Mouse (Mus musculus): ENCODE data around the gene Camkmt.

Gene Camkmt

GRCm38 (mm10) chr17:85379101-85379500, 288.7 kb downstream of the Camkmt start:
- in situ Hi-C loops (cut with MboI; ENCODE audit: low pct_unique_long_range_greater_than_20kb in 1 of 2, low sequenced_read_pairs in 2 of 2, unreplicated experiment in 1 of 2) = no loop called here

DNA sequence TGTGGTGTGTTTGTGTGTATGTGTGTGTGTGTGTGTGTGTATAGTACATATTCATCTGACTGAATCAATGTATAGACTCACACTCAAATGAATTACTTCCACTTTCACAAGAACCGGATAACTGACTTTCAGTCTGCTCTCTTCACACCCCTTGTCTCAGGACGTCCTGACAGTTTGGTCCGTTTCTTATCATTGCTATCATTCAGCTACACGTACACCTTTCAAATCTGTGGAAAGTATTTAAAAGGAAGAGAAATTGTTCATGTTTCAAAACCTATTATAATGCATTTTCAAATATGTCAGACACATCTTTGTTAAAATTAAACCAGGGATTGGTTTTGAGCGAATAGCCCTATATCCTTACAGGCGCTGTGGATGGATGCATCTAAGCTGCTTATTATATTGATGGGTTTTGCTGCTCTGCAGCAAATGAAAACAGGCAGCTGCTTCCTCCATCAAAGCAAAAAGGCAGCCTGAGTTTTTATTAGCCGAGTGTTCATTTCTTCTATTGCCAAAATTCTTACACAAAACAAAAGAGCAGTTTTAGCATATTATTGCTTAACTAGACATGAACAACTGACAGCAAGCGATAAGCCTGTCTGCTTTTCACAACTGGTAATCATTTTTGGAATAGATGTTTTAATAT, 291.3 kb downstream of the Camkmt start:
- in situ Hi-C loops (cut with MboI; ENCODE audit: low pct_unique_long_range_greater_than_20kb in 1 of 2, low sequenced_read_pairs in 2 of 2, unreplicated experiment in 1 of 2) = no loop called here

DNA sequence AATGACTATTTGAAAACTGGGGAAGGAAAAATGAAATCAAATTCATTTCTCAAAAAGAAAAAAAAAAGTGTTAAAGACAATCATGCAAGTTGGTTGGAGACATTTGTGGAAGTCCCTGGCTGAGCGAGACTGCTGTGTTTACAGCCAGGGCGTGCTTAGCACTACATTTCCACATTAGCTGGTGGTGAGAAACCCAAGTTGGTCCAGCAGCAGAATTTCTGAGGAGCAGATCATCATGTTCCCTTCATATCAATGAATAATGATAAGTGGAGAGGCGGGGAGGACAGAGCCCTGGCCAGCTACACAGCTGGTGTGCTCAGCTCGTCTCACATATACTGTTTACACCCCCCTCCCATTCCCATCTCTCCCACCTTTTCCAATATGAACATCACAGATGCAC, 292.0 kb downstream of the Camkmt start:
- in situ Hi-C loops (cut with MboI; ENCODE audit: low pct_unique_long_range_greater_than_20kb in 1 of 2, low sequenced_read_pairs in 2 of 2, unreplicated experiment in 1 of 2) = no loop called here

GRCm38 (mm10) chr17:85382906-85383305, 292.6 kb downstream of the Camkmt start:
- in situ Hi-C loops (cut with MboI; ENCODE audit: low pct_unique_long_range_greater_than_20kb in 1 of 2, low sequenced_read_pairs in 2 of 2, unreplicated experiment in 1 of 2) = no loop called here

- in situ Hi-C loops (cut with MboI; ENCODE audit: low pct_unique_long_range_greater_than_20kb in 1 of 2, low sequenced_read_pairs in 2 of 2, unreplicated experiment in 1 of 2) = no loop called here
Observed at GRCm38 (mm10) chr17:85393091-85393890, 302.9 kb downstream of the Camkmt start.

- in situ Hi-C loops (cut with MboI; ENCODE audit: low pct_unique_long_range_greater_than_20kb in 1 of 2, low sequenced_read_pairs in 2 of 2, unreplicated experiment in 1 of 2) = no loop called here
Observed at GRCm38 (mm10) chr17:85393891-85394321, 303.6 kb downstream of the Camkmt start.

- in situ Hi-C loops (cut with MboI; ENCODE audit: low pct_unique_long_range_greater_than_20kb in 1 of 2, low sequenced_read_pairs in 2 of 2, unreplicated experiment in 1 of 2) = no loop called here
Observed at GRCm38 (mm10) chr17:85395502-85395901, 305.1 kb downstream of the Camkmt start.

DNA sequence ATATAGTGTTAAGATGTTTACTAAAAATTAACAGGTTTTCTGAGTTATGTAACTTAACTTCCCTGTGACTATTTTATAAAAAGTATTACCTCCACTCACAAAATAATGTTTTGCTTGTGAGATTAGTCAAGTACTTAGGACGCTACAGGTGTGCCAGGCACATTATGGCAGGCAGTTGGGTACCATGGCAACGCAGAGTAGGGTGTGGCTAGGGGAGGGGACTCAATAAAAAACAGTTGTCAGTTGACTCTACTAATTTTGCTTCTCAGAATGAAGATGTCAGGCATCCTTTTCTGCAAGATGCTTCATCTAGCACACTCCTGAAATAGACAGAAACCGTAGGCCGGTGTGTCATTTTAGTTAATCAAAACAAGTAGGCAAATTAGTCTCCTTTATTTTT, 310.4 kb downstream of the Camkmt start:
- in situ Hi-C loops (cut with MboI; ENCODE audit: low pct_unique_long_range_greater_than_20kb in 1 of 2, low sequenced_read_pairs in 2 of 2, unreplicated experiment in 1 of 2) = no loop called here

GRCm38 (mm10) chr17:85405161-85405560, 314.8 kb downstream of the Camkmt start:
- in situ Hi-C loops (cut with MboI; ENCODE audit: low pct_unique_long_range_greater_than_20kb in 1 of 2, low sequenced_read_pairs in 2 of 2, unreplicated experiment in 1 of 2) = no loop called here

GRCm38 (mm10) chr17:85406195-85406594, 315.8 kb downstream of the Camkmt start:
- in situ Hi-C loops (cut with MboI; ENCODE audit: low pct_unique_long_range_greater_than_20kb in 1 of 2, low sequenced_read_pairs in 2 of 2, unreplicated experiment in 1 of 2) = no loop called here

DNA sequence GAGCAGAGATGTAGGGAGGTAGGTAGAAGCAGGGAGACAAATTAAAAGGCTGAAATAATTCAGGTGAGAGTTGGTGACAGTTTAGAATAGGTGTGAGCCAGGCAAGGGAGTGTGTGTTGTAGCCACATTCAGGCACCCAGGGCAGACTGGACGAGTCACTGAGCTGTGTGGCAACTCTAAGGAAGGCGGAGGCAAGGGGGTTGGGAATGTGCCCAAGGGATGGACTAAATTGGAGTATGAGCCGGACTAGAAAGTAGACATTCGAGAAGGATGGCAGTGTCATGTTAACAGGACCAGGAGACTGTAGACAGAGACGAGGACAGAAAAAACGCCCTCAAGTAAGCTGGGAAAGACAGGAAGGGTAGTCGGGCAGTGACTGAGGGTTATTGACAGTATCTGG, 338.5 kb downstream of the Camkmt start:
- in situ Hi-C loops (cut with MboI; ENCODE audit: low pct_unique_long_range_greater_than_20kb in 1 of 2, low sequenced_read_pairs in 2 of 2, unreplicated experiment in 1 of 2) = no loop called here

- in situ Hi-C loops (cut with MboI; ENCODE audit: low pct_unique_long_range_greater_than_20kb in 1 of 2, low sequenced_read_pairs in 2 of 2, unreplicated experiment in 1 of 2) = no loop called here
Observed at GRCm38 (mm10) chr17:85432923-85433322, 342.6 kb downstream of the Camkmt start.

DNA sequence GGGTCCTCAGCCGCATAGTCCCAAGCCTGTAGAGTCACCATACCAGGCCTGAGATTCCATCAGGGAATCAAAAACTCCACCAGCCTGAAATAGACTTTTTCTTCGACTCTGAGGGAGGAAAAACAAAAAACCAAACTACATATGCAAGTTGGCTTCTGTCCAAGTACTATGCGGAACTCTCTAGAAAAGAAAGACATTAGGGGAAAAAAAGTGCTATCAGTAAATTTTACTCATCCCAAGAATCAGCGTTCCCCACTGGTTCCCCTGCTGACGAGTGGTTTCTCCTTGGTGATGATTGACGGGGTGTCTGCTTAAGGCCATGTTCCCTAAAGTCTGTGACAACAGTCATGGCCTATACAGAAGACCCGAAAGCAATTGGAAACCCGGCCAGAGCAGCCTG, 352.7 kb downstream of the Camkmt start:
- in situ Hi-C loops (cut with MboI; ENCODE audit: low pct_unique_long_range_greater_than_20kb in 1 of 2, low sequenced_read_pairs in 2 of 2, unreplicated experiment in 1 of 2) = no loop called here

DNA sequence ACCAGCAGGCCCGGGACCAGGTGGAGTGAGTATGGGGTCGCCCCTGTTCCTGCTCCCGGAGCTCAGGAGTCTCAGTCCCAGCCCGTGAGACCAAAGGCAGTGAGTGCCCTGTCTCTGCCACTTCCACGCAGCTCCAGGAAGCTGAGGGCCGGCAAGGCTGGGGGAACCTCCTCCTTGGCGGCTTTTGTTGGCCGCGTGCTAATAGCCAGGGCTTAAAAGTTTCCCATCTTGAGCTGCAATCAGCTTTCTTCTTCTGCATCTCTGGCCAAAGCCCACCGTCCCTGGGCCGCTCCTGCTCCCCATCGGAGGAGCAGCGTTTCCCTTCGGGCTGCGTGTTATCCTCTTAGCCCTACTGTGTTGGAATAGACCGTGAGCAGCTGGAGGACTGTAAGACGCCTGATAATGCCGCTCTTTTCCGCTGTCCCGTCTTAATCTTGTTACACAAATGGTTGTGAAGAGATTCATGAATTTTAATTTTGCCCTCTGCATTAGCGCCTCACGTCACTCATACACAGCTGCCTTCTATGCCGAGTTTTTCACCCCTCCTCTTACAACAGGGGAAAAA, 364.1 kb downstream of the Camkmt start:
- in situ Hi-C loops (cut with MboI; ENCODE audit: low pct_unique_long_range_greater_than_20kb in 1 of 2, low sequenced_read_pairs in 2 of 2, unreplicated experiment in 1 of 2) = loop anchor here in 1 of 2 experiments (25.0 kb wide), 1 partner anchor 342 kb away; no protein-coding TSS in a partner anchor

GRCm38 (mm10) chr17:85455063-85455462, 364.7 kb downstream of the Camkmt start:
- in situ Hi-C loops (cut with MboI; ENCODE audit: low pct_unique_long_range_greater_than_20kb in 1 of 2, low sequenced_read_pairs in 2 of 2, unreplicated experiment in 1 of 2) = loop anchor here in 1 of 2 experiments (25.0 kb wide), 1 partner anchor 343 kb away; no protein-coding TSS in a partner anchor

GRCm38 (mm10) chr17:85458075-85458474, 367.7 kb downstream of the Camkmt start:
- in situ Hi-C loops (cut with MboI; ENCODE audit: low pct_unique_long_range_greater_than_20kb in 1 of 2, low sequenced_read_pairs in 2 of 2, unreplicated experiment in 1 of 2) = loop anchor here in 1 of 2 experiments (25.0 kb wide), 1 partner anchor 346 kb away; no protein-coding TSS in a partner anchor

GRCm38 (mm10) chr17:85458589-85458988, 368.2 kb downstream of the Camkmt start:
- in situ Hi-C loops (cut with MboI; ENCODE audit: low pct_unique_long_range_greater_than_20kb in 1 of 2, low sequenced_read_pairs in 2 of 2, unreplicated experiment in 1 of 2) = loop anchor here in 1 of 2 experiments (25.0 kb wide), 1 partner anchor 346 kb away; no protein-coding TSS in a partner anchor

- in situ Hi-C loops (cut with MboI; ENCODE audit: low pct_unique_long_range_greater_than_20kb in 1 of 2, low sequenced_read_pairs in 2 of 2, unreplicated experiment in 1 of 2) = loop anchor here in 1 of 2 experiments (10.0 to 25.0 kb wide), 2 partner anchors 349 to 617 kb away; no protein-coding TSS in a partner anchor
Observed at GRCm38 (mm10) chr17:85461577-85461976, 371.2 kb downstream of the Camkmt start.

Data from mouse embryonic stem cell (cell line).